Mouse (Mus musculus): ENCODE measurements around the gene Zfp768.
"Not testable (repeated sequence)": the region's sequence is repeated elsewhere in the genome, so short reads cannot be mapped to it uniquely, and the experiment has no call there.

The Zfp768 gene

DNA sequence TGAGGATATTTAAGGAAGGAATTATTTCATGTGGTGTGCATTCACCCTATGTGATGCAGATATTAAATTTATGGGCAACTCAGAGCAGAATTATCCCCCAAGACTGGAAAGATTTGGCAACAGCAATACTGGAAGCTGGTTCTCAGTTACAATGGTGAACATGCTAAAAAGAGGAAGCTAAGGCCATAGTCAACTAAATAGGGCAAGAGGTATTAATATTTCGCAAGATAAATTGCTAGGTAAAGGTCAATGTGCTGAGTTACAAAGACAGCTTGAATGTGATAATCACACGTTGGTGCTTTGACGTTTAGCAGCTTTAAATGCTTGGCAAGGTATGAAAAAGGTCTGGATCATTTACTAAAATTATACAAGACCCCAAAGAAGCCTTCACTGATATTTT is 10.4 kb upstream of the Zfp768 start:
- DNase-seq = no peak

DNA sequence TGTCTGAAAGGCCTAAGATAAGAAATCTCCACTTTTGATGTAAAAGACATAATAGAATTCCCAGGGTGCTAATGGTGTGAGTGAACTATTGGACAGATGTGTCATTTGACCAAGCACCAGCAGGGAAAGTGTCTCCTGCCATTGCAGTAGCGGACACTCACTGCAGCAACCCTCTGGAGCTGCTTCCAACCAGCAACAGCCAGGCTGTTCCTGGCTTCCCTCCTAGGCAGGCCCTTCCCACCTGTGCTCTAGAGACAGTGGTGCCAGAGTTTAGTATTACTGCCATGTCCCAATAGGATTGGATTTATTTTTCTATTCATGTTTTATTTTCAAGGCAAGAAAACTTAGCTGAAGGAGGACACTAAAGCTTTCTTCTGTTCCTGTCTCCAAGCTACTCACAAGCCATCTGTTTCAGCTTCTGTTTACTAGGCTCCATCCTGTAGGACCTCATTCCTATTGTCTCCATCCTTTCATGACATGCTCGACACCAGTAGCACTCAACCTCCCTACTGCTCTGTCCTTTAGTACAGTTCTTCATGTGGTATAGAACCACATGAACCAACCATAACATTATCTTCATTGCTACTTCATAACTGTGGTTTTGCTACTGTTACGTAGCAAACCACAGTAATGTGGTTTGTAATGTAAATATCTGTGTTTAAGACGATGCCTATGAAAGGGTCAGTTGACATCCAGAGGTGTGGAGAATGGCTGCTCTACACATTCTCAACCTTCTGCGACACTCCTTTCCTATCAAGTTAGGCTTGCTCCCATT is 6.0 kb upstream of the Zfp768 start:
- DNase-seq = no peak

DNA sequence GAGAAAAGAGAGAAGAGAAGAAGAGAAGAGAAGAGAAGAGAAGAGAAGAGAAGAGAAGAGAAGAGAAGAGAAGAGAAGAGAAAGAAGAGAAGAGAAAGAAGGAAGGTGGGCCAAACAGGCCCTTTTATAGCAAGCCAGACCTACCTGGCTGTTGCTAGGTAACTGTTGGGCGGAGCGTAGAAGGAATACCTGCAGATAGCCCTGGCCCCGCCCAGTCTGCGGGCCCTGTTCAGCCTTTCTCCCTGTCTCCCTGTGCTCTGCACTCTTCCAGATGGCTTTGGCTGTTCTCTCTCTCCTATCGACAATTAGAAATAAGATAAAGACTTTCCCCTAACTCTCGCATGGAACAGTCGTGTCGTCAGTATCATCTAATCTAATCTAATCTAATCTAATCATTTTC is 1.3 kb upstream of the Zfp768 start:
- DNase-seq = no peak

DNA sequence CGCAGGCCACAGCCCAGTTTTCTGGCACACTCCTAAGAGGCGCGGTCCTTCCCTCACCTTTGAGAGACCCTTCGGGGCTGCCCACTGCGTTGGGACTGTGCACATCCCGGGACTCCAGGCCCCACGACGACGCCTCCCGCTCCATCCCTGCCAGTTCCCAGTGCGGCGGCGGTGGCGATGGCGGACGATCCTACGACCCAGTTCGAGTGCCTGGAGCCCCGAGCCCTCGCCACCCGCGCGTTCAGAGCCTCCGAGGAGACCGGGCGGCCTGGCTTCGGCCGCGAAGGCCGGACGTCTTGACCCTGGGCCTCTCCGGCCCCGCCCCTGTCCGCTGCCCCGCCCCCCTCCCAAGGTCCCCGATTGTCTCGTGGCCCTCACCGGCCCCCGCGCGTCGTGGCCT is 297 bp downstream of the Zfp768 start:
- no peak for DNase-seq

DNA sequence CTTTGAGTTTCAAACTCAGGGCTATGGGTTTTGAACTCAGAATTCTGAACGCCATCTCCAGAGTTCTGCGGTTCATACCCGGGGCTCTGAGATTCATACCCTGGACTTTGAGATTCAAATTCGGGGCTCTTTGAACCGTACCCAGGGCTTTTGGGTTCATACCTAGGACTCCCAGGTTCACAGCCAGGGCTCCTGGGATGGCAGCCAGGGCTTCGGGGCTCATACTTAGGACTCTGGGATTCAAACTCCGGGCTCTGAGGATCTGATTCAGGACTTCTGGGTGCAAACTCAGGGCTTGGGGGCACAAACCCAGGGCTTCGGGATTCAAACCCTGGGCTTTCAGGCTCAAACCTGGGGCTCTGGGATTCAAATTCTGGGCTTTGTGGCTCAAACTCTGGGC is 1.0 kb downstream of the Zfp768 start:
- DNase-seq = no peak

DNA sequence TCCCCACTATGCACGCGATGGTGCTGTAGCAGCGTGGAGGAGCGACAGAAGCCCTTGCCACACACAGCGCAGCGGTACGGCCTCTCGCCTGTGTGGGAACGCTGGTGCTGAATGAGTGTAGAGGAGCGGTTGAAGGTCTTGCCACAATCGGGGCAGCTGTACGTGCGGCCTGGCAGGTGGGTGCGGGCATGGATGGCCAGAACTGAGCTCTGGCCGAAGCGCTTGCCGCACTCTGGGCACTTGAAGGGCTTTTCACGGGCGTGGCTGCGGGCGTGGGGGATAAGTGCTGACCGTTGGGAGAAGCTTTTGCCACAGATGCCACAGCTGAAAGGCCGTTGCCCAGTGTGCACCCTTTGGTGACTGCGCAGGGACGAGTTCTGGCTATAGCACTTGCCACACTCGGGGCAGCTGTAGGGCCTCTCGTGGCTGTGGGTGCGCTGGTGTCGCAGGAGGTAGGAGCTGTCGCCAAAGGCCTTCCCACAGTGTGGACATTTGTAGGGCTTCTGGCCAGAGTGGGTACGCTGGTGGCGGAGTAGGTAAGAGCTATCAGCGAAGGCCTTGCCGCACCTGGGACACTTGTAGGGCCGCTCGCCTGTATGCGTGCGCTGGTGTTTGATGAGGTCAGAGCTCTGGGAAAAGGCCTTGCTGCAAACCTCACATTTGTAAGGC is 1.9 kb downstream of the Zfp768 start:
- DNase-seq = no peak

DNA sequence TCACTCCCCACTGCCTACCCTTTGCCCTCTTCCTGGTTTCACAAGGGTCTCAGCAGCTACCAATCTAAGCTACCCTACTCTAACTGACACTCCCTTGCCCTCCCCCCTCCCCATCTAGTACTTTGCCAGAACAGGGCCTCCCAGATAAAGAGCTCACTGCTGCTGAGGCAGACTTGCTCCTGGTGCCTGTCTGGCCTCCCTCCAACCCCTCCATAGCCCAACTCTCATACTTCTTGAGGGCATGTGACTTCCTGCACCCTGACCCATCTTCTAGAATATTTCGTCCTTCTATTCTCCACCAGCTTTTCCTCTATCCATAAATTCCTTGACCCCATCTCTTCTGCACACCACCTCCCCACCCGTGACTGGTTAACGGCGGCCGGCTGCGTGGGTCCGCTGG is 2.5 kb downstream of the Zfp768 start:
- no peak for DNase-seq

DNA sequence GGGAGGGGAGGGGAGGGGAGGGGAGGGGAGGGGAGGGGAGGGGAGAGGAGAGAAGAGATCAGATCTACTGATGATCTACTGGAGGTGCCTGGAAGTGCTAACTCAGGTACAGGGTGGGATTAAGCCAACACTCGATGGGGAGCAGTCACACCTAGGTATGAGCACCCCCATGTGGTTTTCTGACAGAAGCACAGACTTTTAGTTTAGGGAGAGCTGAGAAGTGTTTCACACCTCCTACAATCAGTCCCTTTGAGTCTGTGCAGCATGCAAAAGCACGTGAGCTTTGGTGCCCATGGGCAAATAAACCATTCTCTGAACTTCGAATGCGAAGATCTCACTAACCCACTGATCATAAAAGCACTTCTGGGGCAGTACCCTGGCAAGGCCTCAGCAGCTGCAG is 3.1 kb downstream of the Zfp768 start:
- peak; percentile 44 for DNase-seq

DNA sequence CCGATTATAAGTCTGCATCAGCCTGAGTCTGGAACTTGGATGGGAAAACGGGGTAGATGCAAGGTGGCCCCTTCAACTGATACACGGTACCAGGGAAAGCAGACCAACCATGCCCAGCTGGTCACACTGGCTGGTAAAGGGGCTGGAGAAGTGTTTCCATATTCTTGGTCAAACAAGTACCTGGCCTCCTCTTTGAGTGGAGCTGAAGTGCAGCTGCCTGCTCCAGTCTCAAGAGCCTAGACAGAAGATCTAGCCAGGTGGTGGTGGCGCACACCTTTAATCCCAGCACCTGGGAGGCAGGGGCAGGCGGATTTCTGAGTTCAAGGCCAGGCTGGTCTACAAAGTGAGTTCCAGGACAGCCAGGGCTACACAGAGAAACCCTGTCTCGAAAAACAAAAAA is 3.5 kb downstream of the Zfp768 start:
- DNase-seq = not testable (repeated sequence)

DNA sequence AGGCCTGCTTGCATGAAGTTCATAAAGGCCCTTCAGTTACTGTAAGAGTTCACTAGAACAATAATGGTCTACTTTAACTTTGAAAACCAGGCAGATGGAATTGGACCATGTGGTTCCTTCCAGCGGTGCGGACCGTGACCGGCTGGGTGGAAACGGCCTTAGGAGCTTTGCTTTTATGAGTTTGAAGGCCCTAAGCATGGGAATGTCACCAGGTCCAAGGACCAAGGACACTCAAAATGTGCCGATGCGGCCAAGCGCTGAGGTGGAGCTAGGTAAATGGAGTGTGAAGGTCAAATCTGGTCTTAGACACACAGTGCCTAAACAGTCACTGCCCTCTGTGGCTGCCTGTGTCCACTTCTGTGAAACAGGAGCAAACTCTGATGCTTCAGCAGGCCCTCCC is 4.0 kb downstream of the Zfp768 start:
- DNase-seq = no peak

DNA sequence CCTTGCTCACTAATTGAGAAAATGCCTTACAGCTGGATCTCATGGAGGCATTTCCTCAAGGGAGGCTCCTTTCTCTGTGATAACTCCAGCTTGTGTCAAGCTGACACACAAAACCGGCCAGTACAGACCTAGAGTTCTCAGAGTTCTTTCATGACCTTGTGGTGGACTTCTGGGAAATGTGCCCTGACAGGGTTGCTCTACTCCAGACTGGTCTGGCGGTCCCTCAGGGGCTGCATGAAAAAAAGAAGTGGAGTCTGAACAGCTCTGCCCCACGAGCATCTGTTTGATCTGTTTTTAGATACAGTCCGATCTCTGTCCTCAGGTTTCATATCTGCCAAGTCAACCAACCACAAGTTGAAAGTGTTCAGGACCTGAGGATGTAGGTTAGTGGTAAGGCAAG is 7.8 kb downstream of the Zfp768 start:
- no peak for DNase-seq

DNA sequence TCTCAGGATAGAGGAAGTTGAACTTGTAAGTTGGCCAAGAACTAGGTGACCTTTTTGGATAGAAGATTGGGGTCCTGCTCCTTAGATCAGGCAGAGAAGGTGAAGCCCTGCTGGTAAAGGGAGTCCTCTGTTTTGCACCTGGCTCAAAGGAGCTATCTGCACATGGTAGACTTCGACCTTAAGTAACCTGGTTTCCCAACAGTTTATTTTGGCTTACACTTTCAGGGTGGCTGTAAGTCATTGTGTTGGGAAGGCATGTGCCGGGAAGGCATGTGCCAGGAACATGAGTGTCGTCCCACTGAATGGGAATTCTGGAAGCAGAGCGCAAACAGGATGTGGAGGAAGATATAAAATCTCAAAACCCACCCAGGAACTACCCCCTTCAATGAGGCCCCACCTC is 9.8 kb downstream of the Zfp768 start:
- DNase-seq = no peak

DNA sequence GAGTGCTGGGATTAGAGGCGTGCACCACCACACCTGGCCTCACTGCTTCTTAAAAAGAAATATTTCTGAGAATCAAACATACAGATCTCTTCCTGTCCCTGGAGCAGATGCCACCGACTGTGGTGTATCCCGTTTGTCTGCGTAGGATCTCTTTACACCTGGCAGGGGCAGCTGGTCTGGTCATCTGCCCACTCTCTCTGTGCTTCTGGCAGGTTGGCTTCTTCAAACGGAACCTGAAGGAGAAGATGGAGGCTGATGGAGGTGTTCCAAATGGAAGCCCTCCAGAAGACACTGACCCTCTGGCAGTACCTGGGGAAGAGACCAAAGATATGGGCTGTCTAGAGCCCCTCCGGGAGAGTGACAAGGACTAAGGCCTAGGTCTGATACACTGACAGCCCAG is 12.1 kb downstream of the Zfp768 start:
- no peak for DNase-seq

DNA sequence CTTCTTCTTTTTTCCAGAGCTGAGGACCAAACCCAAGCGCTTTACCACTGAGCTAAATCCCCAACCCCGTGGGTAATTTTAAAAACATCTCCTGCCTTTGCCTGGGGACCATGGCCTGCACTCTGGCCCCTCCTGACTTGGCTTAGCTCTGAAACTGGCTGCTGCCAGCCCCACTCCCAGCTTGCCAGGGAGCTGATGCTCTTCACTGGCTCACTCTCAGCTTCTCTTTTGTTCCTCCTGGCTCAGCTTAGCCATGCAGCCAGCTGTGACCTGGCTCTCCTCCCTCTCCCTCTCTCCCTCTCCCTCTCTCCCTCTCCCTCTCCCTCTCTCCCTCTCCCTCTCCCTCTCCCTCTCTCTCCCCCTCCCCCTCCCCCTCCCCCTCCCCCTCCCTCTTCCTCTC is 18.7 kb downstream of the Zfp768 start:
- no peak for DNase-seq

DNA sequence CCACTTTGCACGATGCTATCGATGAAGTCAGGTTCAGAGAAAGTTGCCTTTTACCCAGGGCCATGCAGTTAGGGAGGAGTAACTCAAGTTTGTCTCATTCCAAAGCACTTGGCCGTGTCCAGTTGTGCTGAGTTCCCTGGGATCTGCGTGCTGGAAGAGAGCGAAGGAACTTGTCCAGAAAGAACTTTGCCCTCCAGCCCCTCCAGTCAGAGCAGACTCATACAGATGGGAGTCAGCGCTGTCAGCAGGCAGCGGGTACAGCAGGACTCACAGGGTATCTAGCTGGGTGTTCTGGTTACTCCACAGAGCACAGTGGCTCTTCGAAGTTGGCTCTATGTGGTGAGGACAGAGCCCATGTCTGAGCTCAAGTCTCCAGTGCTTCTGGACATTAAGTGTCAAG is 19.8 kb downstream of the Zfp768 start:
- no peak for DNase-seq

DNA sequence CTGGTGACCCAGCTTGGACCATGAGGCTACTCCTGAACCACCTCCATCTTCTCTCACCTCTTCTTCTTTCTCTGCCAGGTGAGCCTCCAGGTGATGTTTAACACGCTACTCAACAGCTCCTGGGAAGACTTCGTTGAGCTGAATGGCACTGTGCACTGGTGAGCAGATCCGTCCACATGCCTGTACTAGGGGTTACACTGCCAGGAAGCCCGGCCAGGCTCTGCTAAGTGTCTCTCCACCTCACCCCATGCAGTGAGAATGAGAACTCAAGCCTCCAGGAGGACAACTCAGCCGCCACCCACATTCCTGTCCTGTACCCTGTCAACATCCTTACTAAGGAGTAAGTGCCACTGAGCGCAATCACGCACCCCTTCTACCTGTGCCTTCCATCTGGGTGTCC is 20.4 kb downstream of the Zfp768 start:
- no peak for DNase-seq

DNA sequence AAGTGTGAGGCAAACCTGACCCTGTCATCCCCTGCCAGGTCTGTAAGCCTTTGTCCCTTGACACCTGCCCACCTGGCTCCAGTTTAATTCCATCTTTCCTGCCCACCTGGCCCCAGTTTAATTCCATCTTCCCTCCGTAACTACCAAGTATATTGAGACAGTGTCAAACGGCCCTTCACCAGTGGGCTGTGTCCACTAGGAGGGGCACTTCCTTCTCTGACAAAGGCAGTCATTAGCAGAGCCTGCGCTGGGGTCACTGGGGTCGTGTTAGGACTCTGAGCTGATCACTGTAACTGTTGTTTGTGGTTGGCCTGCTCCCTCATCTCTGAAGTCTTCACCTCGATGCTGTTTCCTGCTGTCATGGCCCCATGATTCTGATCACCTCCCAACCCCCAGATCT is 23.3 kb downstream of the Zfp768 start:
- DNase-seq = no peak

DNA sequence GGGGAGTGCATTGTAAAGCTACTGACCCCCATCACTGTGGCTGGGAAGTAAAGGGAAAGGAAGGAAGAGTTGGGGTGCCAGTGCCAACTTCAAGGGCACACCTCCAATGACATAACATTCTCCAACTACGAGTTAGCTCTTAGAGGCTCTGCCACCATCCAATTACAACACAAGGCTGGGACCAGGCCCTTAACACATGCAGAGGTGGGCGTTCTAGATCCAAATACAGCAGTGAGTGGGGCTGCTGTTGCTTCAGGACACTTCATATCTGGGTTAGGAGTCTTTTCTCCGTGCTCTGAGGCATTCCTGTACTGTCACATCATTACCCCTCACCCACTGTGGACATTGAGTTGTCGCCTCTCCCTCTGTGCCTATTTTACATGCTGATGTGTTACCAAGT is 24.3 kb downstream of the Zfp768 start:
- DNase-seq = no peak

DNA sequence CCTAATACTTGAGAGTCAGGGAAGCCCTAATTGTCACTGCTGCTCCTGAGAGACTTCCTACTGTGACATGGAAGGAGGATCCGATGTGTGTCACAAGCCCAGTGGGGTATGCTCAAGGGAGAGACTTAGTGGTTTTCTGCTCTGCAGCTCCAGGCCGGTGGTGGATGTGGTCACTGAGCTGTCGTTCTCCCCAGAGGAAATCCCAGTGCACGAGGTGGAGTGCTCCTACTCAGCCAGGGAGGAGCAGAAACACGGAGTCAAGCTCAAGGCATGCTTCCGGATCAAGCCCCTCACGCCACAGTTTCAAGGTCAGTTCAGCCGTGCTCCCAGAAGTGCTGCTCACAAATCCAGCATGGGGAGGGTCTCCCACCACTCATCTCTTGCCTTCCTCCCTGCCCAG is 31.5 kb downstream of the Zfp768 start:
- no peak for DNase-seq

DNA sequence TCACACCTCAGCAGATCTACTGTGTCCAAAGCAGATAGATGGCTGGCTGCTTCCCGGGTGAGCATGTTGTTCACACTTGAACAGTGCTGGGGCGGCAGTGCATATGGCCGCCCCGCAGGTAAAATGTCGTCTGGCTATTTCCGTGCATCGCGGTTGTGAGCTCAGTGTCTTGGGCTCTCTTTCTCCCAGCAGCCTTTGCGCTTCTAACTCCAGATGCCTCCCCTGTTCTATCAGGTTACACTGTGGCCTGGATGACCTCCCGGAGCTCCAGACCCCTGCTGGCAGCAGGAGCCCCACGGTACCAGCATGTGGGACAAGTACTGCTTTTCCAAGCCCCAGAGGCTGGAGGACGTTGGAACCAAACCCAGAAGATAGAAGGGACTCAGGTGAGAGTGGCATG is 35.4 kb downstream of the Zfp768 start:
- no peak for DNase-seq

DNA sequence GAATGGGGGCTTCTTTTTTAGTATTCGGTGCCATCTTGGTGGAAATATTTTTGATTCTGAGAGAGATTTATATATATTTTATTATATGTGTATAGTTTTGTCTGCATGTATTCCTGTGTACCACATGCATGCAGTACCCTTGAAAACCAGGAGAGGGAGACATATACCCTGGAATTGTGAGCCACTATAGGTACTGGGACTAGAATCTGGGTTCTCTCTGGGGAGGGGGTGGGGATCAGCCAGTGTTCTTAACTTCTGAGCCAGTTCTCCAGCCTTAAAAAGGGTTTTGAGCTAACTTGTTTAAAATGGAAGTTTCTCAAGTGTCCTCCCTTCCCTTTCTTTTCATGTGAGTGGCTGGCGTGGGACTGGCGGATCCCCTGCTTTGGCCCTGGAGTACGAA is 36.5 kb downstream of the Zfp768 start:
- DNase-seq = peak; percentile 55

DNA sequence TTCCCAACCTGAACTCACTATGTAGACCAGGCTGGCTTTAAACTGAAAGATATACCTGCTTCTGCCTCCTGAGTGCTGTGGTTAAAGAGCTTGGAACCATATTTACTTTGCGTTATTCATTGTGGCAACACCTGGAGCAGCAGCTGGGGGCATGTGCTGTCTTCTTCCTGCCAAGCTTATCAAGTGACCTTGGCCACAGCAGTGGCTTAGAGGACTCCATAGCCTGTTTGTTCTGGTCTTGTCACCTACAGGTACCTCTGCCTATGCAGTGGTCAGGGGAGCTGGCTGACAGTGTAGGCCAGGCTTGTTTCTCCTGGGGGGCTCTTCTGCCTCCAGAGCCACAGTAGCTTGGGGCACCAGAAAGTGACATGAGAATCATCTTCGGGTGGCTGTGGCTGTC is 37.0 kb downstream of the Zfp768 start:
- DNase-seq = peak; percentile 33

DNA sequence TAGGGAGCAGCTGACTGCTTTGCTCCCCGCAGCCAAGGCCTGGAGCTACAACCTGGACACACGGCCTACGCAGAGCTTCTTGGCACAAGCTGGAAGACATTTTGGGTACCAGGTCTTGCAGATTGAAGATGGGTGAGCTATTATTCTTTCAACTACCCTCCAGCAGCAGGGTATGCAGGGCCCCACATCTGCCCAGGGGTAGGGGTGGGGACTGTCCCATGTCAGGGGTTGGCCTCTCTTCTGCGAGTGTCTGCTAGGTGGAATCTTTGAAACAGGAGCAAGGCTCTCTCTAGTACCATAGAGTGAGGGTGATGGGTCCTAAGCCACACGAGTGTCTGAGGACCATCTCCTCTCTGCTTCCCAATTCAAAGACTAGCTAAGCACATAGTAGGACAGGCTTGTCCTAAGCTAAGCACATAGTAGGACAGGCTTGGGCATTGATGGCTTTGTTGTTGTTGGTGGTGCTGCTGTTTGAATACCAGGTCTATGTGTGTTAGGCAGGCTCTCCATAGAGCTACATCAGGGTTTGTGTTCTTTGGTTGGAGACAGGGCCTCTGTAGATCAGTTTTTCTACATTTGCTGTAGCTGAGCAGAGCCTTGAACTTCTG is 47.7 kb downstream of the Zfp768 start:
- DNase-seq = no peak

DNA sequence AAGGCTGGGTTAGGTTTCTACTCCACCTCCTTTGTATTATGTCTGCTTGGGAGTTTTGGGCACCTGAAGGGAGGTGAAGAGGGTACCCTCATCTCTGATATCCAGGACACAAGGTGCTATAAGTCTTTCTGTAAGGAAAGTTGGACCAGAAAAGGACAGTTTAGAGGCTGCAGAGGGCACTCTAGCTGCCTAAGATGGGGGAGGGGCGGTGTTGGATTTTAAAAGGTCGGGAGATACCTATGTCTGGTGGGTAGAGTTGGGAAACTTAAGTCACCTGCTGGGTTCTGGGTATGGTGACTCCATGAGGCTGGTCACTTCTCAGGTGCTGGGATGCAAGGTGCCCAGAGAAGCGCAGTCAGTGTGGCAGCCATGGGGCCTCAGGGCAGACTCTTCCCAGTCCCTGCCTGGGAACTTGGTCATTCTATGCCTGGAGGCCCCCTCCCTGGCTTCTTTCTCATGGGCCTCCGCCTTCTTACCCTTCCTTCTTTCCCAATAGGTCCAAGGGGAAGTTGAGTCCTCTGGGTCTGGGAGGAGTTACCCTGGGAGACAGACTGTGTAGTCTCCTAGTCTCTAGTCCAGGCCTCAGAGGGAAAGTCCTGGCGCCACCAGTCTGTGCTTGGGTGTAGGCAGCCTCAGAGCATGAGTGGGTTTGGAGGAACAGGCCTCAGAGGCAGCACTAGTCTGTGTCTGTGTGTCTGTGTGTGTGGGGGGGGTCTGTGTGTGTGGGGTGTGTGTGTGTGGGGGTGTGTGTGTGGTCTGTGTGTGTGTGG is 48.4 kb downstream of the Zfp768 start:
- peak; percentile 58 for DNase-seq
